Mouse (Mus musculus) CH12.LX (cell line): ENCODE data around the gene Ddi2. TPM values are rescaled to one million over a fixed set of nuclear protein-coding genes. Genes with fewer than 3 reads are reported as not detected.

Source experiments
- DNase-seq: peaks from one replicate; pipeline ENCODE4 v3.0.0-alpha.2; 2013; ENCODE audit errors: extremely low read depth
- H3K27ac ChIP-seq: 2 replicates; pipeline ENCODE4 v1.5.1; 2012; ENCODE audit warnings: low read depth, mild to moderate bottlenecking, control low read depth, moderate library complexity; ENCODE audit not compliant: insufficient read depth
- H3K27me3 ChIP-seq: replicated peaks from 2 replicates; pipeline ENCODE3; 2012; ENCODE audit warnings: inconsistent platforms
- H3K36me3 ChIP-seq, 2 experiments: replicated peaks in 1 of 2; 2 replicates each; pipeline versions ENCODE3 to v1.6.1; 2012; ENCODE audit warnings: inconsistent platforms in 1 of 2, low read length in 1 of 2, mild to moderate bottlenecking in 1 of 2, mixed read lengths in 1 of 2, moderate library complexity in 1 of 2; ENCODE audit not compliant: control insufficient read depth in 1 of 2, insufficient read depth in 1 of 2
- H3K4me1 ChIP-seq, 2 experiments: 2 replicates each; pipeline ENCODE4 v1.6.1; 2012; ENCODE audit warnings: inconsistent platforms in 1 of 2, moderate library complexity in 1 of 2; ENCODE audit not compliant: insufficient read depth in 2 of 2, control insufficient read depth in 1 of 2
- H3K4me2 ChIP-seq: 2 replicates; pipeline ENCODE4 v1.6.1; 2012; ENCODE audit warnings: low read depth, mild to moderate bottlenecking, control low read depth; ENCODE audit not compliant: poor library complexity, insufficient read depth, severe bottlenecking
- H3K4me3 ChIP-seq, 3 experiments: fragments of 150-350 bp in 1 of 3; sonication (generic) in 1 of 3; replicated peaks in 1 of 3; 2 replicates each; pipeline versions ENCODE3 to v1.5.1; 2011 to 2012; ENCODE audit warnings: low read depth in 2 of 3, low read length in 2 of 3, mild to moderate bottlenecking in 2 of 3, moderate library complexity in 2 of 3, control low read depth in 1 of 3, improper control_type of control experiment in 1 of 3, inconsistent platforms in 1 of 3, mixed read lengths in 1 of 3; ENCODE audit not compliant: poor library complexity in 1 of 3
- H3K79me2 ChIP-seq: replicated peaks from 2 replicates; pipeline ENCODE4 v1.6.1; 2012; ENCODE audit warnings: mild to moderate bottlenecking, moderate library complexity; ENCODE audit not compliant: control insufficient read depth, poor library complexity, insufficient read depth, severe bottlenecking; ENCODE audit errors: extremely low read depth
- H3K9ac ChIP-seq: 2 replicates; pipeline ENCODE4 v1.6.1; 2012; ENCODE audit warnings: low read depth, mild to moderate bottlenecking, control low read depth, moderate library complexity; ENCODE audit not compliant: insufficient read depth
- H3K9me3 ChIP-seq: replicated peaks from 2 replicates; pipeline ENCODE3; 2012; ENCODE audit warnings: low read length, inconsistent platforms, mixed read lengths
- BHLHE40 ChIP-seq: IDR thresholded peaks from 2 replicates; pipeline ENCODE4 v1.6.1; 2011; ENCODE audit warnings: mild to moderate bottlenecking, low read depth, low read length, improper control_type of control experiment
- CTCF ChIP-seq, 2 experiments: IDR thresholded peaks in 1 of 2; conservative IDR thresholded peaks in 1 of 2; 2 replicates each; pipeline ENCODE4 v1.5.1; 2011 to 2012; ENCODE audit warnings: low read depth in 2 of 2, low read length in 2 of 2, improper control_type of control experiment in 1 of 2, inconsistent platforms in 1 of 2, mild to moderate bottlenecking in 1 of 2, moderate library complexity in 1 of 2
- ELF1 ChIP-seq: IDR thresholded peaks from 2 replicates; pipeline ENCODE4 v1.6.1; 2014; ENCODE audit warnings: low read depth, mild to moderate bottlenecking, inconsistent platforms, low read length, improper control_type of control experiment
- ETS1 ChIP-seq: conservative IDR thresholded peaks from 2 replicates; pipeline ENCODE4 v1.6.1; 2012; ENCODE audit warnings: low read depth, mild to moderate bottlenecking, inconsistent platforms, low read length, improper control_type of control experiment, moderate library complexity
- GABPA ChIP-seq: IDR thresholded peaks from 2 replicates; pipeline ENCODE4 v1.6.1; 2012; ENCODE audit warnings: low read depth, low read length, improper control_type of control experiment, inconsistent platforms; ENCODE audit not compliant: insufficient replicate concordance
- HCFC1 ChIP-seq: IDR thresholded peaks from 2 replicates; pipeline ENCODE4 v1.6.1; 2012; ENCODE audit warnings: low read depth, mild to moderate bottlenecking, inconsistent platforms, low read length, improper control_type of control experiment
- IRF4 ChIP-seq: IDR thresholded peaks from 2 replicates; pipeline ENCODE4 v1.6.1; 2014; ENCODE audit warnings: low read depth, mild to moderate bottlenecking, inconsistent platforms, low read length, improper control_type of control experiment
- JUN ChIP-seq: IDR thresholded peaks from 2 replicates; pipeline ENCODE4 v1.6.1; 2011; ENCODE audit warnings: low read depth, mild to moderate bottlenecking, low read length, improper control_type of control experiment, moderate library complexity; ENCODE audit not compliant: insufficient read depth
- KAT2A ChIP-seq: IDR thresholded peaks from 2 replicates; pipeline ENCODE4 v1.6.1; 2012; ENCODE audit warnings: low read length, improper control_type of control experiment, inconsistent platforms; ENCODE audit not compliant: insufficient replicate concordance
- MAX ChIP-seq: IDR thresholded peaks from 2 replicates; pipeline ENCODE4 v1.6.1; 2011; ENCODE audit warnings: low read length, improper control_type of control experiment
- MEF2A ChIP-seq: IDR thresholded peaks from 2 replicates; pipeline ENCODE4 v1.6.1; 2014; ENCODE audit warnings: low read depth, mild to moderate bottlenecking, inconsistent platforms, low read length, improper control_type of control experiment, borderline replicate concordance
- MXI1 ChIP-seq: IDR thresholded peaks from 2 replicates; pipeline ENCODE4 v1.6.1; 2011; ENCODE audit warnings: mild to moderate bottlenecking, low read depth, low read length, improper control_type of control experiment
- MYC ChIP-seq: IDR thresholded peaks from 2 replicates; pipeline ENCODE4 v1.6.1; 2011; ENCODE audit warnings: low read depth, mild to moderate bottlenecking, improper control_type of control experiment, low read length
- NELFE ChIP-seq: IDR thresholded peaks from 2 replicates; pipeline ENCODE4 v1.6.1; 2011; ENCODE audit warnings: low read depth, low read length, improper control_type of control experiment
- NRF1 ChIP-seq: IDR thresholded peaks from 2 replicates; pipeline ENCODE4 v1.6.1; 2014; ENCODE audit warnings: low read depth, mild to moderate bottlenecking, inconsistent platforms, low read length, improper control_type of control experiment, moderate library complexity
- PAX5 ChIP-seq: IDR thresholded peaks from 2 replicates; pipeline ENCODE4 v1.6.1; 2012; ENCODE audit warnings: low read length, inconsistent platforms, mixed read lengths
- POLR2AphosphoS2 ChIP-seq: IDR thresholded peaks from 2 replicates; pipeline ENCODE4 v1.6.1; 2011; ENCODE audit warnings: low read depth, low read length, improper control_type of control experiment
- RAD21 ChIP-seq: IDR thresholded peaks from 2 replicates; pipeline ENCODE4 v1.6.1; 2011; ENCODE audit warnings: low read depth, mild to moderate bottlenecking, low read length, improper control_type of control experiment, moderate library complexity
- RCOR1 ChIP-seq: conservative IDR thresholded peaks from 2 replicates; pipeline ENCODE4 v1.6.1; 2012; ENCODE audit warnings: low read depth, mild to moderate bottlenecking, inconsistent platforms, low read length, improper control_type of control experiment
- SMC3 ChIP-seq: IDR thresholded peaks from 2 replicates; pipeline ENCODE4 v1.6.1; 2011; ENCODE audit warnings: low read depth, low read length, improper control_type of control experiment
- TBP ChIP-seq: conservative IDR thresholded peaks from 2 replicates; pipeline ENCODE4 v1.6.1; 2011; ENCODE audit warnings: low read depth, low read length, improper control_type of control experiment
- TCF12 ChIP-seq: IDR thresholded peaks from 2 replicates; pipeline ENCODE4 v1.6.1; 2014; ENCODE audit warnings: low read depth, mild to moderate bottlenecking, inconsistent platforms, low read length, improper control_type of control experiment
- USF1 ChIP-seq: IDR thresholded peaks from 2 replicates; pipeline ENCODE4 v1.6.1; 2014; ENCODE audit warnings: low read depth, mild to moderate bottlenecking, inconsistent platforms, low read length, improper control_type of control experiment
- USF2 ChIP-seq: conservative IDR thresholded peaks from 2 replicates; pipeline ENCODE4 v1.6.1; 2011; ENCODE audit warnings: low read depth, low read length, improper control_type of control experiment
- ZKSCAN1 ChIP-seq: IDR thresholded peaks from 2 replicates; pipeline ENCODE4 v1.6.1; 2012; ENCODE audit warnings: low read depth, inconsistent platforms, low read length, improper control_type of control experiment, borderline replicate concordance
- ZNF384 ChIP-seq: IDR thresholded peaks from 2 replicates; pipeline ENCODE4 v1.6.1; 2012; ENCODE audit warnings: low read depth, low read length, improper control_type of control experiment, inconsistent platforms
- dilution Hi-C: fragments of 300-500 bp; cut with MboI; formaldehyde crosslinking; loops from 2 replicates; pipeline ENCODE4 v1.14.3; 2020; ENCODE audit warnings: low sequenced_read_pairs; ENCODE audit not compliant: extremely low pct_unique_long_range_greater_than_20kb, extremely low pct_ligation_motif_present
- in situ Hi-C: fragments of 300-500 bp; cut with MboI; formaldehyde crosslinking; loops from 3 replicates; pipeline ENCODE4 v1.14.3; 2019; ENCODE audit warnings: low sequenced_read_pairs, low pct_ligation_motif_present, low pct_unique_long_range_greater_than_20kb, mixed read lengths
- polyA plus RNA-seq: library from polyadenylated mRNA; unstranded; fragments of >175 nt; gene quantifications from 2 replicates; pipeline ENCODE4 v1.2.1, GENCODE M21; 2012; ENCODE audit warnings: low read depth; ENCODE audit not compliant: insufficient read length
- total RNA-seq, 2 experiments: library from RNA; depleted of rRNA; stranded (reverse); fragments of 300-350 nt in 1 of 2; fragments of >200 nt in 1 of 2; gene quantifications; 2 replicates each; pipeline ENCODE4 v1.2.3; 2012 to 2014

Gene Ddi2
- total and polyA plus RNA-seq, 3 experiments: 18.0 to 37.3 (median 19.9) TPM

- Histone ChIP-seq H3K79me2 (peaks cover 6% of the 10 kb centered on the region; the same call in 1 of the 2 replicates), H3K27me3 (no peaks in the 10 kb centered on the region), H3K4me1 (peaks cover 10 to 63% of the 10 kb centered on the region in 2 experiments), H3K36me3 (peaks cover 22 to 65% of the 10 kb centered on the region in 2 experiments), H3K9ac (no peak overlapping the region), H3K27ac (no peak overlapping the region), H3K9me3 (no peaks in the 10 kb centered on the region), H3K4me3 (no peak overlapping the region), H3K4me2 (no peak overlapping the region)
- dilution Hi-C loops (no loop called here), in situ Hi-C loops (no loop called here)
- TF ChIP-seq MYC (no peak), POLR2AphosphoS2 (no peak), ETS1 (no peak), IRF4 (no peak), SMC3 (no peak), BHLHE40 (no peak), RCOR1 (no peak), TCF12 (no peak), HCFC1 (no peak), CTCF (conservative IDR thresholded peaks at IDR 0.05 in 1 of 2, IDR thresholded peaks at IDR 0.05 in 1 of 2; ENCODE audit: low read depth in 2 of 2, low read length in 2 of 2) (no peak), PAX5 (no peak), ZNF384 (no peak), ELF1 (no peak), ZKSCAN1 (no peak), USF1 (no peak), NRF1 (no peak), USF2 (no peak), RAD21 (no peak), JUN (no peak)
- DNase-seq: no peak
Observed at GRCm38 (mm10) chr4:141653813-141654212, 69.4 kb downstream of the Ddi2 start.

DNA sequence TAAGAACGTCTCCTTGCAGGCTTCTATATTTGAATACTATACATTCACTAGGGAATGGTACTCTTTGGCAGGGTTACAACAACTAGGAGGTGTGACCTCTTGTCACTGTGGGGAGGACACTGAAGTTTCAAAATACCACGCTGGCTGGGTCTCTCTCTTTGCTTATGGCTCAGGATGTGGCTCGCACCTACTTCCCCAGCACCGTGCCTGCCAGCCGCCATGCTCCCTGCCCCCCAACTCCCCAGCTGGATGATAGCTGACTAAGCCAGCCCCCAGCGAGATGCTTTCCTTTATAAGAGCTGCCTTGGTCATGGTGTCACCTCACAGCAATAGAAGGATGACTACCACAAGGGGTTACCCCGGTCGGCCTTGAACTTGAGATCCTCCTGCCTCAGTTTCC is 70.2 kb downstream of the Ddi2 start:
- no peak overlapping the region for H3K4me2 ChIP-seq
- TF ChIP-seq USF2 (no peak), GABPA (no peak), NELFE (no peak), KAT2A (no peak), MXI1 (no peak), MAX (no peak), HCFC1 (no peak), MEF2A (no peak), TBP (no peak)
- TF ChIP-seq, all 38 proteins: peak for 0
- no peak for DNase-seq
- H3K27me3 ChIP-seq: no peaks in the 10 kb centered on the region
- dilution Hi-C loops: no loop called here
- H3K4me3 ChIP-seq: no peak overlapping the region
- no peak overlapping the region for H3K9ac ChIP-seq
- in situ Hi-C loops: no loop called here
- H3K4me1 ChIP-seq: peaks cover 4 to 57% of the 10 kb centered on the region in 2 experiments; a peak in 3 of 4 replicates
- peaks cover 6% of the 10 kb centered on the region; the same call in 1 of the 2 replicates for H3K79me2 ChIP-seq
- H3K27ac ChIP-seq: no peak overlapping the region
- H3K36me3 ChIP-seq: peaks cover 22 to 70% of the 10 kb centered on the region in 2 experiments
- H3K9me3 ChIP-seq: no peaks in the 10 kb centered on the region
